Mouse (Mus musculus): ENCODE results near the gene Hps4. TPM values are rescaled to one million over a fixed set of nuclear protein-coding genes. Genes with fewer than 3 reads are reported as not detected.
"Not testable (repeated sequence)": the region's sequence is repeated elsewhere in the genome, so short reads cannot be mapped to it uniquely, and the experiment has no call there.

Gene Hps4
- polyA plus RNA-seq, 1 experiment from 2014 or later = 18.7 TPM

DNA sequence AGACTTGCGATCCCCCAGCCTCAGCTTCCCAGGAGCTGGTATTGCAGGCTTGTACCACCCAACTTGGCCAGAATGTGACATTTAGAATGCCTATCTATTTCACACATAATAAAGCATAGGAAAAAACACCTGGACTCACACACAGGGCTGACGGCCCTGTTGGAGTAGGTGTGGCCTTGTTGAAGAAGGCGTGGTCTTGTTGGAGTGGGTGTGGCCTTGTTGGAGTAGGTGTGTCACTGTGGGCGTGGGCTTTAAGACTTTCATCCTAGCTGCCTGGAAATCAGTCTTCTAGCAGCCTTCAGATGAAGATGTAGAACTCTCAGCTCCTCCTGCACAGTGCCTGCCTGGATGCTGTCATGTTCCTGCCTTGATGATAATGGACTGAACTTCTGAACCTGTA, 69.9 kb downstream of the Hps4 start:
- WGBS (ENCODE audit: insufficient replicate concordance) = 56% methylated on average over 4 of the region's 4 CpGs
- H3K9ac ChIP-seq; H3K4me3 ChIP-seq; H3K4me2 ChIP-seq; H3K36me3 ChIP-seq; H3K27ac ChIP-seq; H3K9me3 ChIP-seq (replicated peaks); ATAC-seq; H3K4me1 ChIP-seq: not testable (repeated sequence)
- H3K27me3 ChIP-seq (replicated peaks) = peaks cover 52% of the 10 kb centered on the region

DNA sequence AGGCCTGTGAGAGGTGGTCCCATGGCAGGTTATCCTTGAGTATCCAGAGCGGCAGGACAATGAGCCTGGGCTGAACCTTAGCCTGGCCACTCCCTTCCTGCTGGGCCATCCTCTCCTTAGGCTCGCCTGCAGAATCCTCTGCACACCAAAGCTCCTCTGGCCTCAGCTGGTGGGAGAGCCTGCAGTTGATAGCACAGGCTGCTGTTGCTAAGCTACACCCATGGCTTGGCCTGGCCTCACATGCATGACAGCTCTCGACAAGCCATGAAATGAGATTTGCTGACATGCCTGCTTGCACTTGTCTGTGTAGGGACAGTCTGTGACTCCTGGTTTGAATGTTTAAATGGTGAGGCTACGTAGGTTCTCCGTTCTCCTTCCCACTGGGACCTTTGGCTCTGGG, 73.8 kb downstream of the Hps4 start:
- Histone ChIP-seq H3K4me3 (no peak overlapping the region), H3K9ac (no peak overlapping the region), H3K36me3 (no peaks in the 10 kb centered on the region), H3K4me1 (no peaks in the 10 kb centered on the region), H3K27me3 (replicated peaks) (peaks cover 24% of the 10 kb centered on the region), H3K4me2 (no peak overlapping the region), H3K9me3 (replicated peaks) (no peaks in the 10 kb centered on the region; the same call in 1 of the 2 replicates), H3K27ac (no peak overlapping the region)
- WGBS (ENCODE audit: insufficient replicate concordance) = 59% methylated on average over 5 of the region's 5 CpGs
- ATAC-seq = no peak

DNA sequence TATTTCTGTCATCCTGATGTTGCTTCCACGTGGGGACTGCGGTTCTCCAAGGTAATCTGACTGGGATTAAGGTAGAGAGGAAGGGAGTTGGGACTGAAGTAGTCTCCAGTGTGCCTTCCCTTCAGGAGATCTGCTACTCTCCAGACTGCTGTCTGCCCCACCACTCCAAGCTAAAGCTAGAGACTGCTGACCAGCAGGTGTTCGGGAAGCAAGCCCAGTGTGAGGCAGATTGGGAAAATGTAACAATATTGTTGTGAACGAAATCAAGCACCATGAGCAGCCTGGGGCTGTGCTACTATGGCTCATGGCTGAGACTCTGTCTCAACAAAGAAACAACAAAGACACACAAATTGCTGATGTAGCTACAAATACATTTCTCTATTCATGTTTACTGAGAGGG, 75.1 kb downstream of the Hps4 start:
- 53% methylated on average over 4 of the region's 4 CpGs for WGBS (ENCODE audit: insufficient replicate concordance)
- Histone ChIP-seq H3K27me3 (replicated peaks) (peaks cover 11% of the 10 kb centered on the region; the same call in 1 of the 2 replicates), H3K27ac (no peak overlapping the region), H3K4me3 (no peak overlapping the region), H3K36me3 (no peaks in the 10 kb centered on the region), H3K4me2 (no peak overlapping the region), H3K4me1 (no peaks in the 10 kb centered on the region), H3K9ac (no peak overlapping the region), H3K9me3 (replicated peaks) (no peaks in the 10 kb centered on the region; the same call in 1 of the 2 replicates)
- no peak for ATAC-seq

DNA sequence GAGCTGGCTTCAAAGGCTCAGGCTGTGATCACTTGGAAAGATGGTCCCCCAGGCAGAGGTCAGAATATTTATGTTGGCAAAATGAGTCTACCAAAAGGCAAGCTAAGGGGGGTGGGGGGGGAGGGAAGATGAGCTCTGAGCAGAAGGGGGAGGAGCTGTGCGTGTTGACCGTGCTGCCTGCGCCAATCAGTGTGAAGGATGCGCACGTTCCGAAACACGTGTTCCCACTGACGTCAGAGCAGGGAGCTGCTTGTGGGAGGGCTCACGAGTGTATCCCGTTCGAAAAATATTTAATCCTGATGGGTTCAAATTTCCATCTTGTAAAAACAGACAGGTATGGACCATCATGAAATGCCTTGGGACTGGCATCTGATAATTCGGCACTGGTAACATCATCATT, 76.7 kb downstream of the Hps4 start:
- no peak for ATAC-seq
- Histone ChIP-seq H3K4me3 (no peak overlapping the region), H3K9me3 (replicated peaks) (no peaks in the 10 kb centered on the region), H3K36me3 (no peaks in the 10 kb centered on the region), H3K4me2 (no peak overlapping the region), H3K4me1 (no peaks in the 10 kb centered on the region), H3K9ac (no peak overlapping the region), H3K27me3 (replicated peaks) (peaks cover 20% of the 10 kb centered on the region), H3K27ac (no peak overlapping the region)
- 33% methylated on average over 12 of the region's 12 CpGs for WGBS (ENCODE audit: insufficient replicate concordance)

DNA sequence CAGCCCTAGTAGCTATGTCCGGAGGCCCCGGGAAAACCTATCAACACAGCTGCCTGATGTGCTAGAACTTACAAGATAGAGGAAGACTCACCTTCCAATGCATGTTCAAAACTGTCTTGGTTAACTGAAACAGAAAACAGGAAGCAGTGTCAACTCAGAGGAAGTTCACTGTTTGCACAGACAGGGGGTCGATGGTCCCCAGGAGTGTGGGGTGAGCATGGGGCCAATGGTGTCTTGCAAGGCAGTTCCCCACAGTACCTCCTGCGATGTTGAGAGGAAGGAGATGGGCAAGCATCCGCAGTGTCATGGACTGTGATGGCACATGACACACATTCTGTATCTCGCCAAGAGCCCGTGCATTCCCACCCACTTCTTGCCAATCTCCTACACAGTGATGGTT, 83.8 kb downstream of the Hps4 start:
- WGBS (ENCODE audit: insufficient replicate concordance) = 43% methylated on average over 7 of the region's 7 CpGs
- Histone ChIP-seq H3K4me1 (no peaks in the 10 kb centered on the region), H3K9me3 (replicated peaks) (no peaks in the 10 kb centered on the region), H3K27me3 (replicated peaks) (peaks cover 67% of the 10 kb centered on the region), H3K36me3 (no peaks in the 10 kb centered on the region), H3K4me2 (no peak overlapping the region), H3K9ac (no peak overlapping the region), H3K4me3 (no peak overlapping the region), H3K27ac (no peak overlapping the region)
- ATAC-seq = no peak

- no peak for ATAC-seq
- no peaks in the 10 kb centered on the region for H3K9me3 ChIP-seq (replicated peaks)
- WGBS (ENCODE audit: insufficient replicate concordance) = 25% methylated on average over 2 of the region's 2 CpGs
- no peak overlapping the region for H3K4me2 ChIP-seq
- no peaks in the 10 kb centered on the region for H3K4me1 ChIP-seq
- H3K36me3 ChIP-seq = no peaks in the 10 kb centered on the region
- H3K27ac ChIP-seq = no peak overlapping the region
- no peak overlapping the region for H3K4me3 ChIP-seq
- peaks cover 74% of the 10 kb centered on the region for H3K27me3 ChIP-seq (replicated peaks)
- H3K9ac ChIP-seq = no peak overlapping the region
These were observed 84.4 kb downstream of the Hps4 start for GRCm38 (mm10) chr5:112427283-112427682.

Other genes with a start within 250 kb of the Hps4 start
- 0.73 and 0.77 TPM in 2 replicates for gene Cryba4, start 90.6 kb upstream of the Hps4 start, polyA plus RNA-seq (2016; fragmentation: Nextera tagmentation; extraction: Ambion mirVana)
- 0.15 and 0.16 TPM in 2 replicates for gene Crybb1, start 87.3 kb upstream of the Hps4 start, polyA plus RNA-seq (2016; fragmentation: Nextera tagmentation; extraction: Ambion mirVana)
- 40.5 and 45.1 TPM in 2 replicates for gene Tpst2, start 66.4 kb upstream of the Hps4 start, polyA plus RNA-seq (2016; fragmentation: Nextera tagmentation; extraction: Ambion mirVana)
- 19.7 and 20.7 TPM in 2 replicates for gene Tfip11, start 16.7 kb upstream of the Hps4 start, polyA plus RNA-seq (2016; fragmentation: Nextera tagmentation; extraction: Ambion mirVana)
- gene Srrd, start within 50 bp of the Hps4 start, polyA plus RNA-seq (2016; fragmentation: Nextera tagmentation; extraction: Ambion mirVana) = 23.1 and 26.1 TPM in 2 replicates
- gene Gm6583, start 12.9 kb downstream of the Hps4 start, polyA plus RNA-seq (2016; fragmentation: Nextera tagmentation; extraction: Ambion mirVana) = 0.35 and 0.41 TPM in 2 replicates
- gene Asphd2, start 51.8 kb downstream of the Hps4 start, polyA plus RNA-seq (2016; fragmentation: Nextera tagmentation; extraction: Ambion mirVana) = 0.93 and 1.1 TPM in 2 replicates
- gene Gm6588, start 106.3 kb downstream of the Hps4 start, polyA plus RNA-seq (2016; fragmentation: Nextera tagmentation; extraction: Ambion mirVana) = not detected in 2 replicates
- gene Sez6l, start 234.1 kb downstream of the Hps4 start, polyA plus RNA-seq (2016; fragmentation: Nextera tagmentation; extraction: Ambion mirVana) = 0.06 and 0.10 TPM in 2 replicates